Mouse (Mus musculus): ENCODE data around the gene Coro7. TPM values are rescaled to one million over a fixed set of nuclear protein-coding genes. Genes with fewer than 3 reads are reported as not detected.
"Not testable (repeated sequence)": the region's sequence is repeated elsewhere in the genome, so short reads cannot be mapped to it uniquely, and the experiment has no call there.

Gene Coro7
- polyA plus RNA-seq, 1 experiment from 2014 or later = 10.3 TPM

DNA sequence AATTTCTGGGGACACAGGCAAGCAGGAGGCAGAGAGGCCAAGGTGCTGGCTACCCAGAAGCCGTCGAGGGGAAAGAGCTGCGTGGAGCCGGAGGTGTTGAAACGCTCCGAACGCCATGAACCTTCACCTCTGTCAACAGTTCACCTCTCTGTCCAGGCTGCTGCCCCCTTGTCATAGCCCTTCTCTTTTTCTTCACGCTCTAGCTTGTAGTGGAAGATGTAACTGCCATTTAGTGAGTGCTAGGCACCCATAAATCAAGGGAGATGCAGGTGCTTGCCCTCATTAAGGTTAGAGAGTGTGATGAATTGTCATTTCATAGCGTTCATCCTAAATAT, 4.8 kb upstream of the Coro7 start:
- DNase-seq = no peak
- peak overlapping the region; percentile 91 for H3K27ac ChIP-seq (ENCODE audit: low read depth)
- H3K9ac ChIP-seq (replicated peaks) = peak overlapping the region; percentile 86
- peak overlapping the region; percentile 86 for H3K4me2 ChIP-seq (ENCODE audit: low read depth, low read length)
- TF ChIP-seq CTCF (IDR thresholded peaks at IDR 0.05; ENCODE audit: low read depth) (no peak), EP300 (IDR thresholded peaks at IDR 0.05; ENCODE audit: low read depth) (no peak)
- H3K36me3 ChIP-seq (replicated peaks; ENCODE audit: insufficient read depth, low read length) = peaks cover 13% of the 10 kb centered on the region
- 0 out of 2 replicates have a peak, but pooled peaks cover 2% of the 10 kb centered on the region for H3K9me3 ChIP-seq (ENCODE audit: low read length)
- H3K4me1 ChIP-seq (ENCODE audit: insufficient read depth) = peaks cover 20% of the 10 kb centered on the region; the same call in 1 of the 2 replicates
- H3K27me3 ChIP-seq (ENCODE audit: insufficient read depth, low read length) = no peaks in the 10 kb centered on the region
- H3K4me3 ChIP-seq (ENCODE audit: low read depth, low read length) = peak overlapping the region; percentile 91
- WGBS (ENCODE audit: insufficient replicate concordance) = 1% methylated on average over 9 of the region's 9 CpGs
- ATAC-seq = peak; percentile 51

DNA sequence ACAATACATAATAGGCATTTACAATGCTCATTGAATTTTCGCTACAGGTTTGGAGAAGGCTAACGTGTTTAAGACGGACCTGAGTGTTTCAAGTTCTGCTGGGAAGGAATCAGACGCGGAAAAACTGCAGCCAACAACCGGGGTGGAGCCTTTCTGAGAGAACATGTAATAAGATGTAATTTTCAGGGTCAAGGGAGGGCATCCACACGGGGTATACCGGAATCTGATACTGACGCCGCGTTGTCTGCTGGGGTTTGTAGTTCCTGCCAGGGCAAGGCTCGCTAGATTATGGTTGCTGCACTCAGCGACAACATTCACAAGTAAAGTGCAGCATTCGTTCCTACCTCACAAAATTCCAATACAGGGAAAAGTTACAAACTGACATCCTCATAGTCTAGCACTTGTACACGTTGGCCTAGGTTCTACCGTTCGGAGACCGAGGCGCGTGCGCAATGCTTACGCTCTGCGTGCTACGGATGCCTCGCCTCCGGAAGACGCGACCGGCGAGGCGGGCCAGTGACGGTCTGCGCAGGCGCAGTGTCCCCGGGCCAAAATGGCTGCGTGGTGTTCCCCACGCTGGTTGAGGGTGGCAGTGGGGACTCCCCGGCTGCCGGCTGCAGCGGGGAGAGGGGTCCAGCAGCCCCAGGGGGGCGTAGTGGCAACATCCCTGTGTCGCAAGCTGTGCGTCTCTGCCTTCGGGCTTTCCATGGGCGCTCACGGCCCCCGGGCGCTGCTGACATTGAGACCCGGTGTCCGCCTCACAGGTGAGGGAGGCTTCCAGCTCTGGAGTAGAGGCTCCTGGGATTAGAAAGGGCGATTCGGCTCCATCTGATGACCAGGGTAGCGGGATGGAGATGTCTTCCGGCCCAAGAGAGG, 4.2 kb upstream of the Coro7 start:
- ATAC-seq (peak; percentile 84), DNase-seq (peak; percentile 97)
- under 1% methylated on average over 54 of the region's 54 CpGs for WGBS (ENCODE audit: insufficient replicate concordance)
- TF ChIP-seq CTCF (IDR thresholded peaks at IDR 0.05; ENCODE audit: low read depth) = no peak
- peak; percentile 30; the same call in 1 of the 2 replicates for TF ChIP-seq EP300 (IDR thresholded peaks at IDR 0.05; ENCODE audit: low read depth)
- Histone ChIP-seq H3K27ac (ENCODE audit: low read depth) (peak overlapping the region; percentile 91), H3K4me2 (ENCODE audit: low read depth, low read length) (peak overlapping the region; percentile 86), H3K4me3 (ENCODE audit: low read depth, low read length) (peak overlapping the region; percentile 91), H3K9ac (replicated peaks) (peak overlapping the region; percentile 86), H3K27me3 (ENCODE audit: insufficient read depth, low read length) (no peaks in the 10 kb centered on the region), H3K9me3 (ENCODE audit: low read length) (no peaks in the 10 kb centered on the region), H3K4me1 (ENCODE audit: insufficient read depth) (peaks cover 22% of the 10 kb centered on the region), H3K36me3 (replicated peaks; ENCODE audit: insufficient read depth, low read length) (peaks cover 9% of the 10 kb centered on the region)

GRCm38 (mm10) chr16:4683193-4683580, 3.6 kb upstream of the Coro7 start:
- peaks cover 29% of the 10 kb centered on the region for H3K4me1 ChIP-seq (ENCODE audit: insufficient read depth)

DNA sequence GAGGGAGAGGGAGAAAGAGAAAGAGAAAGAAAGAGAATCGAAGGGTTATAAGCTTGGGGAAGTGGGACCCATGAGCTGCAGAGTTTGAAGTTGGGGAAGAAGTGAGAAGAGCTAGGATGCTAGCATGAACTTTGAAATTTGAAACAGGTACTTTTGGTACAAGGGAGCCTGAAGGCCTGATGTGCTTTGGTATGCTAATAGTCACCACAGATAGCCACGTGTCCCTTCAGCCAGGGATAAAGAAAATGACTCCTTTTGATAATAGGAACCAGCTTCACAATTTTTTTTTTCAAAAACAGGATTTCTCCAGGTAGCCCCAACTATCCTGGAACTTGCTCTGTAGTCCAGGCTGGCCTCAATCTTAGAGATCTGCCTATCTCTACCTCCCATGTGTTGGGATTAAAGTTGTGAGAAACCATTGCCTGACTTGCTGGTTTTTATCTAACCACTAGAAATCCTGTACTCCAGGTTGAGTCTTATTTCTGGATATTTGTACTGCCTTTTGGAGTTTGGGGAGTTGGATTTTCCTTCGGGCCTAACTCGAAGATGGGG, 3.1 kb upstream of the Coro7 start:
- Histone ChIP-seq H3K9ac (replicated peaks) (peak overlapping the region; percentile 86; the same call in 1 of the 2 replicates), H3K36me3 (replicated peaks; ENCODE audit: insufficient read depth, low read length) (peaks cover 1% of the 10 kb centered on the region), H3K9me3 (ENCODE audit: low read length) (no peaks in the 10 kb centered on the region), H3K4me3 (ENCODE audit: low read depth, low read length) (peak overlapping the region; percentile 91; the same call in 1 of the 2 replicates), H3K27me3 (ENCODE audit: insufficient read depth, low read length) (no peaks in the 10 kb centered on the region), H3K4me1 (ENCODE audit: insufficient read depth) (peaks cover 33% of the 10 kb centered on the region), H3K4me2 (ENCODE audit: low read depth, low read length) (peak overlapping the region; percentile 86), H3K27ac (ENCODE audit: low read depth) (peak overlapping the region; percentile 91)
- ATAC-seq (no peak), DNase-seq (no peak)
- no peak for TF ChIP-seq CTCF (IDR thresholded peaks at IDR 0.05; ENCODE audit: low read depth)
- no peak for TF ChIP-seq EP300 (IDR thresholded peaks at IDR 0.05; ENCODE audit: low read depth)
- 50% methylated on average over 4 of the region's 4 CpGs for WGBS (ENCODE audit: insufficient replicate concordance)

More at GRCm38 (mm10) chr16:4683193-4683580, 3.6 kb upstream of the Coro7 start:
- WGBS (ENCODE audit: insufficient replicate concordance) = 24% methylated on average over 9 of the region's 9 CpGs
- Histone ChIP-seq H3K27ac (ENCODE audit: low read depth) (peak overlapping the region; percentile 91), H3K4me2 (ENCODE audit: low read depth, low read length) (peak overlapping the region; percentile 86), H3K9ac (replicated peaks) (peak overlapping the region; percentile 86), H3K4me3 (ENCODE audit: low read depth, low read length) (peak overlapping the region; percentile 91), H3K9me3 (ENCODE audit: low read length) (no peaks in the 10 kb centered on the region), H3K27me3 (ENCODE audit: insufficient read depth, low read length) (no peaks in the 10 kb centered on the region), H3K36me3 (replicated peaks; ENCODE audit: insufficient read depth, low read length) (peaks cover 6% of the 10 kb centered on the region)
- no peak for DNase-seq
- ATAC-seq = 0 out of 2 replicates have a peak, but pooled peaks have one; percentile 6
- TF ChIP-seq CTCF (IDR thresholded peaks at IDR 0.05; ENCODE audit: low read depth) (no peak), EP300 (IDR thresholded peaks at IDR 0.05; ENCODE audit: low read depth) (peak; percentile 33; the same call in 1 of the 2 replicates)

- ATAC-seq; H3K4me3 ChIP-seq (ENCODE audit: low read depth, low read length); H3K9ac ChIP-seq (replicated peaks); DNase-seq; H3K4me2 ChIP-seq (ENCODE audit: low read depth, low read length); H3K27me3 ChIP-seq (ENCODE audit: insufficient read depth, low read length); H3K36me3 ChIP-seq (replicated peaks; ENCODE audit: insufficient read depth, low read length); H3K27ac ChIP-seq (ENCODE audit: low read depth); H3K9me3 ChIP-seq (ENCODE audit: low read length): not testable (repeated sequence)
- 65% methylated on average over 3 of the region's 3 CpGs for WGBS (ENCODE audit: insufficient replicate concordance)
- peaks cover 33% of the 10 kb centered on the region for H3K4me1 ChIP-seq (ENCODE audit: insufficient read depth)
Observed at GRCm38 (mm10) chr16:4680922-4681455, 1.4 kb upstream of the Coro7 start.

- peaks cover 29% of the 10 kb centered on the region for H3K36me3 ChIP-seq (replicated peaks; ENCODE audit: insufficient read depth, low read length)
- DNase-seq (no peak), ATAC-seq (no peak)
- no peaks in the 10 kb centered on the region for H3K9me3 ChIP-seq (ENCODE audit: low read length)
- TF ChIP-seq EP300 (IDR thresholded peaks at IDR 0.05; ENCODE audit: low read depth) = no peak
- TF ChIP-seq CTCF (IDR thresholded peaks at IDR 0.05; ENCODE audit: low read depth) = no peak
- H3K9ac ChIP-seq (replicated peaks) = peak overlapping the region; percentile 72
- H3K27me3 ChIP-seq (ENCODE audit: insufficient read depth, low read length) = no peaks in the 10 kb centered on the region
- peak overlapping the region; percentile 93 for H3K4me2 ChIP-seq (ENCODE audit: low read depth, low read length)
- 59% methylated on average over 5 of the region's 5 CpGs for WGBS (ENCODE audit: insufficient replicate concordance)
- peak overlapping the region; percentile 70 for H3K4me3 ChIP-seq (ENCODE audit: low read depth, low read length)
- peaks cover 29% of the 10 kb centered on the region for H3K4me1 ChIP-seq (ENCODE audit: insufficient read depth)
- H3K27ac ChIP-seq (ENCODE audit: low read depth) = peak overlapping the region; percentile 70
Observed at GRCm38 (mm10) chr16:4678080-4678479, 1.5 kb downstream of the Coro7 start.
